Mouse (Mus musculus) kidney, postnatal 10 days (tissue): Measurements from ENCODE around the gene Clasrp.
"Not testable (repeated sequence)": the region's sequence is repeated elsewhere in the genome, so short reads cannot be mapped to it uniquely, and the experiment has no call there.

Experiments used
- DNase-seq: peaks from one replicate; pipeline ENCODE4 v3.0.0; 2021; ENCODE audit warnings: mixed read lengths

Gene Clasrp

GRCm38 (mm10) chr7:19607291-19607690, 3.0 kb upstream of the Clasrp start:
- DNase-seq: no peak

- not testable (repeated sequence) for DNase-seq
Measured at GRCm38 (mm10) chr7:19604606-19605214, 424 bp upstream of the Clasrp start.

GRCm38 (mm10) chr7:19603055-19603454, 1.2 kb downstream of the Clasrp start:
- no peak for DNase-seq

- DNase-seq: no peak
Measured at GRCm38 (mm10) chr7:19600562-19600961, 3.7 kb downstream of the Clasrp start.

- no peak for DNase-seq
Measured at GRCm38 (mm10) chr7:19593061-19593730, 11.1 kb downstream of the Clasrp start.

GRCm38 (mm10) chr7:19589917-19590316, 14.4 kb downstream of the Clasrp start:
- peak; percentile 86 for DNase-seq

GRCm38 (mm10) chr7:19589207-19589606, 15.1 kb downstream of the Clasrp start:
- peak; percentile 79 for DNase-seq

- DNase-seq: no peak
Measured at GRCm38 (mm10) chr7:19586269-19586668, 18.0 kb downstream of the Clasrp start.

GRCm38 (mm10) chr7:19580634-19581033, 23.7 kb downstream of the Clasrp start:
- no peak for DNase-seq

GRCm38 (mm10) chr7:19579751-19580150, 24.5 kb downstream of the Clasrp start:
- DNase-seq: no peak

GRCm38 (mm10) chr7:19578436-19578835, 25.9 kb downstream of the Clasrp start:
- no peak for DNase-seq

- DNase-seq: no peak
Measured at GRCm38 (mm10) chr7:19577877-19578414, 26.3 kb downstream of the Clasrp start.

GRCm38 (mm10) chr7:19577141-19577852, 27.0 kb downstream of the Clasrp start, which contains the start of the genes Zfp296 and Gemin7:
Gene Zfp296, plus strand, starts transcription at chr7:19577287.
Gene Gemin7, minus strand, starts transcription at chr7:19577595.
- peak; percentile 61 for DNase-seq

- DNase-seq: no peak
Measured at GRCm38 (mm10) chr7:19575559-19575958, 28.7 kb downstream of the Clasrp start.

GRCm38 (mm10) chr7:19573776-19574140, 30.5 kb downstream of the Clasrp start:
- no peak for DNase-seq

- peak; percentile 89 for DNase-seq
Measured at GRCm38 (mm10) chr7:19572926-19573775, 31.1 kb downstream of the Clasrp start.

GRCm38 (mm10) chr7:19569647-19570046, 34.6 kb downstream of the Clasrp start:
- DNase-seq: no peak

GRCm38 (mm10) chr7:19567426-19567825, 36.9 kb downstream of the Clasrp start:
- peak; percentile 37 for DNase-seq

- DNase-seq: no peak
Measured at GRCm38 (mm10) chr7:19565803-19566202, 38.5 kb downstream of the Clasrp start.

- DNase-seq: peak; percentile 33
Measured at GRCm38 (mm10) chr7:19564455-19564854, 39.8 kb downstream of the Clasrp start.

GRCm38 (mm10) chr7:19563884-19564283, 40.4 kb downstream of the Clasrp start:
- DNase-seq: no peak

GRCm38 (mm10) chr7:19562643-19563410, 41.5 kb downstream of the Clasrp start, which contains the start of gene Ppp1r37:
Gene Ppp1r37, minus strand, starts transcription at chr7:19563076.
- DNase-seq: peak; percentile 57
